Mouse (Mus musculus): ENCODE data around the gene Arxes2.
A peak's percentile ranks its signal among the peaks of the same experiment; 100 is the strongest.

The Arxes2 gene

GRCm38 (mm10) chrX:136032799-136033763, 39.5 kb downstream of the Arxes2 start, which contains the start of gene Arxes1:
Arxes1 (plus strand) TSS chrX:136033367.
- peak; percentile 8 for DNase-seq

GRCm38 (mm10) chrX:136043726-136044125, 50.1 kb downstream of the Arxes2 start:
- DNase-seq: no peak

Measured in lung, postnatal 14 days (tissue).